Mouse (Mus musculus) midbrain, embryonic 14.5 days (tissue): Measurements from ENCODE around the gene Bcl2. TPM values are rescaled to one million over a fixed set of nuclear protein-coding genes. Genes with fewer than 3 reads are reported as not detected.

Experiments
- ATAC-seq: fragments of 200-750 bp; cut with Nextera tagmentation; 2 replicates; pipeline ENCODE4 v1.8.0; 2017; ENCODE audit warnings: moderate number of reproducible peaks, moderate library complexity; ENCODE audit not compliant: low FRiP score, low TSS enrichment
- DNase-seq: peaks from one replicate; pipeline ENCODE4 v3.0.0-alpha.2; 2015
- H3K27ac ChIP-seq: fragments of 300-500 bp; sonication (generic); replicated peaks from 2 replicates; pipeline ENCODE4 v1.5.1; 2014; ENCODE audit warnings: mild to moderate bottlenecking, low read depth, low read length, moderate library complexity
- H3K27me3 ChIP-seq: fragments of 300-500 bp; sonication (generic); 2 replicates; pipeline ENCODE4 v1.6.1; 2014; ENCODE audit warnings: low read length, control low read depth, mixed read lengths; ENCODE audit not compliant: control insufficient read depth, insufficient read depth
- H3K36me3 ChIP-seq: fragments of 300-500 bp; sonication (generic); 2 replicates; pipeline ENCODE4 v1.6.1; 2014; ENCODE audit warnings: low read length, control low read depth; ENCODE audit not compliant: control insufficient read depth, insufficient read depth
- H3K4me1 ChIP-seq: fragments of 300-500 bp; sonication (generic); 2 replicates; pipeline ENCODE4 v1.6.1; 2014; ENCODE audit warnings: mild to moderate bottlenecking, antibody characterized with exemption, low read length, control low read depth; ENCODE audit not compliant: control insufficient read depth, insufficient read depth
- H3K4me2 ChIP-seq: fragments of 300-500 bp; sonication (generic); 2 replicates; pipeline ENCODE4 v1.6.1; 2014; ENCODE audit warnings: mild to moderate bottlenecking, low read length, moderate library complexity
- H3K4me3 ChIP-seq: fragments of 300-500 bp; sonication (generic); replicated peaks from 2 replicates; pipeline ENCODE4 v1.5.1; 2014; ENCODE audit warnings: low read depth, low read length
- H3K9ac ChIP-seq: fragments of 300-500 bp; sonication (generic); replicated peaks from 2 replicates; pipeline ENCODE4 v1.6.1; 2014; ENCODE audit warnings: mild to moderate bottlenecking, low read length, moderate library complexity
- H3K9me3 ChIP-seq: fragments of 300-500 bp; sonication (generic); 2 replicates; pipeline ENCODE4 v1.6.1; 2016; ENCODE audit warnings: low read length, control low read depth, mixed read lengths; ENCODE audit not compliant: control insufficient read depth
- WGBS: fragments of 180-500 bp; shearing (Covaris S2); extraction: QIAGEN DNeasy Blood & Tissue Kit; methylation state at CpG from one replicate; pipeline ENCODE4 v1.1.7; 2014; 5-methylcytosine and 5-hydroxymethylcytosine counted together
- polyA plus RNA-seq: library from polyadenylated mRNA; unstranded; fragments of >200 nt; fragmentation: Nextera tagmentation; extraction: Ambion mirVana; gene quantifications from 2 replicates; pipeline ENCODE4 v1.2.1, GENCODE M21; 2014

Gene Bcl2
- polyA plus RNA-seq, 1 experiment from 2014 or later: 10.7 TPM

DNA sequence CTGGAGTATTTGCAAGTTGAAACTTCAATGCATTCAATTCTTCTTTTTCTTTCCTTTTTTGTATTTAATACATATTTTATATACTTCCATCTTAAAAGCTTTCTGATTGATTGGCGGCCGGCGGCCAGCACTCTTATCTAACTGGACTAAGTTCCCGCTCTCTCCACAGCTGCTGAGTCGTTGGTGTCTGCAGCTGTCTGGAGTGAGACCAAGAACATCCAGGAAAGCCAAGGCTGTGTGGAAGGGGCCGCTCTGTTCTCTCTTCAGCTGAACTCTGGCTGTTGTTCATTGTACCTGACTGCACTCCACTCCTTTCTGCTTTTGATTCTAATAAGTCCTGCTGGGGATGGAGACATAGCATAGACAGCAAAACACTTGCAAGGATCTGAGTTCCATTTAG lies 190.3 kb downstream of the Bcl2 start:
- Histone ChIP-seq H3K4me1 (no peaks in the 10 kb centered on the region), H3K9me3 (no peaks in the 10 kb centered on the region), H3K36me3 (no peaks in the 10 kb centered on the region), H3K27ac (no peak overlapping the region), H3K4me2 (no peak overlapping the region), H3K9ac (no peak overlapping the region), H3K4me3 (no peak overlapping the region), H3K27me3 (no peaks in the 10 kb centered on the region)
- WGBS: 86% methylated on average over 6 of the region's 6 CpGs
- ATAC-seq: no peak
- DNase-seq: no peak

- H3K36me3 ChIP-seq: no peaks in the 10 kb centered on the region
- no peaks in the 10 kb centered on the region for H3K27me3 ChIP-seq
- no peak overlapping the region for H3K27ac ChIP-seq
- no peak for DNase-seq
- H3K4me3 ChIP-seq: no peak overlapping the region
- ATAC-seq: no peak
- H3K9me3 ChIP-seq: no peaks in the 10 kb centered on the region
- no peak overlapping the region for H3K9ac ChIP-seq
- H3K4me1 ChIP-seq: no peaks in the 10 kb centered on the region
- WGBS: 90% methylated on average over 5 of the region's 5 CpGs
- H3K4me2 ChIP-seq: no peak overlapping the region
These were observed 191.1 kb downstream of the Bcl2 start for GRCm38 (mm10) chr1:106523009-106523408.

- no peaks in the 10 kb centered on the region for H3K9me3 ChIP-seq
- no peaks in the 10 kb centered on the region for H3K4me1 ChIP-seq
- H3K36me3 ChIP-seq: no peaks in the 10 kb centered on the region
- DNase-seq: no peak
- H3K4me3 ChIP-seq: no peak overlapping the region
- ATAC-seq: no peak
- H3K9ac ChIP-seq: no peak overlapping the region
- 92% methylated on average over 6 of the region's 6 CpGs for WGBS
- H3K27me3 ChIP-seq: no peaks in the 10 kb centered on the region
- no peak overlapping the region for H3K4me2 ChIP-seq
- no peak overlapping the region for H3K27ac ChIP-seq
These were observed 196.4 kb downstream of the Bcl2 start for GRCm38 (mm10) chr1:106517591-106518177.

DNA sequence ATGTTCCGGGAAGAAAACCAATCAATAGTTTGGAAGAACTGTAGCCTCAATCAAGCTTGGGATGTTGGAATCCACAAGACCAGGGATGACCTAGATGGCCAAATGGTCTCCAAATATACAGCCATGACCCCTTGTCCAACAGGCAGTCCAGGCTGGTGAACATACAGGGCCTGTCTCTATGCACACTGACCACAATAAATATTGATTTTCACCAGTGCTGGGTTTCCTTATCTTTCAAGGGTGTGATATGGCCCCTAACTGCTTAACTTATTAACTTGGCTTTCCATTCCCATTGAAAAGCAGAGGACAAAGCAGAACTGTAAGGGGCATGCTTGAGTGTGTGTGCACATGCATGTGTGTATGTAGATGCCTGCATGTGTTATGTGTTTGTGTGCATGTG lies 197.0 kb downstream of the Bcl2 start:
- Histone ChIP-seq H3K27ac (no peak overlapping the region), H3K9ac (no peak overlapping the region), H3K36me3 (no peaks in the 10 kb centered on the region), H3K27me3 (no peaks in the 10 kb centered on the region), H3K4me3 (no peak overlapping the region), H3K4me1 (no peaks in the 10 kb centered on the region), H3K4me2 (no peak overlapping the region), H3K9me3 (no peaks in the 10 kb centered on the region)
- WGBS: 98% methylated on average over 1 of the region's 1 CpGs
- DNase-seq (no peak), ATAC-seq (no peak)

DNA sequence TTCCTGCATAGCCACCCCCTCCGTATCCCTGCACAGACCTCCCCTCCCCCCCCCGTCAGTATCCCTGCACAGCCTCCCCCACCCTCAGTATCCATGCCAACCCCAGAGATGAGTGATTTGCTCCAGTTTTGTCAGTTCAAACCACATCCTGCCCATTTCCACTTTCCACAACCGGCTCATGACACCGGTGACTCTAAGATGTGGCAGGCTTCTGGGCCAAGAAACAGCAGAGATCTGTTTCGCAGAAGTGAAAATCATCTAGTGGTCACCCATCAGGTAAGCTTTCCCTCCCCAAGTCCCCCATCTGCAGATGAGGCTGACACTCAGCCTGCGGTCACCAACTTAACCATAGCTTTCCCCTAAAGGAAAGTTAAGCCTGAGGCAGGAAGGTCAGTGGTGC lies 198.5 kb downstream of the Bcl2 start:
- 93% methylated on average over 6 of the region's 6 CpGs for WGBS
- H3K27me3 ChIP-seq: no peaks in the 10 kb centered on the region

GRCm38 (mm10) chr1:106513890-106514643 lies 200.0 kb downstream of the Bcl2 start:
- H3K9ac ChIP-seq: no peak overlapping the region
- H3K9me3 ChIP-seq: no peaks in the 10 kb centered on the region
- no peak for DNase-seq
- ATAC-seq: no peak
- H3K27me3 ChIP-seq: no peaks in the 10 kb centered on the region
- H3K36me3 ChIP-seq: no peaks in the 10 kb centered on the region
- H3K4me1 ChIP-seq: no peaks in the 10 kb centered on the region
- H3K27ac ChIP-seq: no peak overlapping the region
- 33% methylated on average over 7 of the region's 7 CpGs for WGBS
- H3K4me2 ChIP-seq: no peak overlapping the region
- no peak overlapping the region for H3K4me3 ChIP-seq

More for the DNA sequence above, 198.5 kb downstream of the Bcl2 start:
- no peaks in the 10 kb centered on the region for H3K36me3 ChIP-seq
- DNase-seq (no peak), ATAC-seq (no peak)
- H3K4me1 ChIP-seq: no peaks in the 10 kb centered on the region
- no peak overlapping the region for H3K4me2 ChIP-seq
- no peaks in the 10 kb centered on the region for H3K9me3 ChIP-seq
- H3K9ac ChIP-seq: no peak overlapping the region
- no peak overlapping the region for H3K4me3 ChIP-seq
- no peak overlapping the region for H3K27ac ChIP-seq

- Histone ChIP-seq H3K36me3 (no peaks in the 10 kb centered on the region), H3K27me3 (no peaks in the 10 kb centered on the region), H3K4me3 (no peak overlapping the region), H3K9ac (no peak overlapping the region), H3K4me1 (no peaks in the 10 kb centered on the region), H3K27ac (no peak overlapping the region), H3K9me3 (no peaks in the 10 kb centered on the region), H3K4me2 (no peak overlapping the region)
- DNase-seq (no peak), ATAC-seq (no peak)
- 60% methylated on average over 4 of the region's 4 CpGs for WGBS
These were observed 200.6 kb downstream of the Bcl2 start for GRCm38 (mm10) chr1:106513481-106513880.

GRCm38 (mm10) chr1:106511593-106511992 lies 202.5 kb downstream of the Bcl2 start:
- Histone ChIP-seq H3K4me2 (no peak overlapping the region), H3K9me3 (no peaks in the 10 kb centered on the region), H3K27ac (no peak overlapping the region), H3K4me3 (no peak overlapping the region), H3K36me3 (no peaks in the 10 kb centered on the region), H3K9ac (no peak overlapping the region), H3K4me1 (no peaks in the 10 kb centered on the region), H3K27me3 (no peaks in the 10 kb centered on the region)
- peak; percentile 78 for DNase-seq
- WGBS: 22% methylated on average over 6 of the region's 6 CpGs
- peak; percentile 62 for ATAC-seq

GRCm38 (mm10) chr1:106507556-106507955 lies 206.5 kb downstream of the Bcl2 start:
- Histone ChIP-seq H3K36me3 (no peaks in the 10 kb centered on the region), H3K4me3 (no peak overlapping the region), H3K27ac (no peak overlapping the region), H3K9me3 (no peaks in the 10 kb centered on the region), H3K4me1 (no peaks in the 10 kb centered on the region), H3K9ac (no peak overlapping the region), H3K4me2 (no peak overlapping the region), H3K27me3 (no peaks in the 10 kb centered on the region)
- WGBS: 86% methylated on average over 1 of the region's 1 CpGs
- ATAC-seq (no peak), DNase-seq (no peak)
